Mouse (Mus musculus): ENCODE results near the gene Wdfy2.

Gene Wdfy2

GRCm38 (mm10) chr14:62837641-62838252 lies at the start of gene Wdfy2:
TSS of gene Wdfy2 (plus strand) at chr14:62837678.
- in situ Hi-C loops (cut with MboI): loop anchor here (5.0 kb wide), 1 partner anchor 75 kb away; the partner anchor contains the start of gene Ints6

GRCm38 (mm10) chr14:62789282-62789681 lies 48.2 kb upstream of the Wdfy2 start:
- in situ Hi-C loops (cut with MboI): no loop called here

GRCm38 (mm10) chr14:62795719-62796118 lies 41.8 kb upstream of the Wdfy2 start:
- in situ Hi-C loops (cut with MboI): no loop called here

DNA sequence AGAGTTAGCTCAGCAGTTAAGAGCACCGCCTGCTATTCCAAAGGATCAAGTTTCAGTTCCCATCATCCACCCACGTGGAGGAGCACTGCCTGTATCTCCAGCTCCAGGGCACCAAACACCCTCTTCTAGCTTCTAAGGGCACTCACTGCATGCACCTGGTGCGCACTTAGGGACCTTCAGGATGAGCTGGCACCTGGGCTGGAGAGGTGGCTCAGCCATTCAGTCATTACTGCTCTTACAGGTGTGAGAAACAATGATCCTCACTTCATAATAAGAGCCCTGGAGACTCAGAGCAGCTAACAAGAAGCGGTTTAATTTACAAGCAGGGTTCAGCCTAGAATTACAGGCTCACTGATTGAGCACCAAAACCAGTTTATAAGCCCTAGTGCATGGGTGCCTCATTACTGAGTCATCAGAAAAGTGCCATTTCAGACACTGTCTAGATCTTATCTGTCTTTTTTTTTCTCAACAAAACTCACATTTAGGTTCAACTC lies 38.8 kb upstream of the Wdfy2 start:
- in situ Hi-C loops (cut with MboI): no loop called here

DNA sequence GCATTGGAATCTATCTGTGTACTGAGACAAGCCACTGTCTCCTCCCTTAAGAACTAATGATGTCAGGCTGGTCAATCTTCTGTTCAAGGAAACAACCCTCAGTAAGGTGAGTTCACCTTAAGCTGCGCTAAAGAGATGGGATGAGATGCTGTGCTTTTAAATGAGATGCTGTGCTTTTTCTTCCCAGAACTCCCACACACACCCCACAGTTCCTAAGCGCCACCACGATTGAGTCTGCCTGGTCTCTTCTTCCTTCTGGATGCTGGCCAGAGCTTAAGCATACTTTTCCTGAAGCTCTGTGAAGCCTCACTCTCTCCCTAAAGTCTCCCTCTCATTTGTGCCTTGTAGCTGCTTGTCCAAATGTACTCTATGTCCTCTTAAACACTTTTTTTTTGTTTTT lies 36.7 kb upstream of the Wdfy2 start:
- in situ Hi-C loops (cut with MboI): no loop called here

DNA sequence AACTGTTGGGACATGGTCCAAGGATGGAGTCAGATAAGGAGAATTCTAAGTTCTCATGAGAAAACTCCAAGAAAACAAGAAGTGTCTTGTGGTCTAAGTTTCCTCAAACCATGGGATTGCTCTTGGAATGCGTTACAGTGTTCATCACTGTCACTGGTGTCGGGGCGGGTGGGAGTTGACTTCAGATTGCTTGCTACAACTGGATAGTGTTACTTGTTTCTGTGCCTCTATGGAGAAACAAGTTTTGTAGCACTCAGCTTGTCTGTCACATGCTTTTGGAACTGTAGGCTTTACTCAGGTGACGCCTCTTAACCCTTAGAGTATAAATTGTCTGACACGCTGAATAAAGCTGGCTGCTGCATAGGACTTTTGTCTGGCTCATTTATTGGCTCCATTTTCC lies 34.3 kb upstream of the Wdfy2 start:
- in situ Hi-C loops (cut with MboI): no loop called here

GRCm38 (mm10) chr14:62806921-62807320 lies 30.6 kb upstream of the Wdfy2 start:
- in situ Hi-C loops (cut with MboI): no loop called here

GRCm38 (mm10) chr14:62808661-62809523 lies 28.6 kb upstream of the Wdfy2 start:
- in situ Hi-C loops (cut with MboI): no loop called here

DNA sequence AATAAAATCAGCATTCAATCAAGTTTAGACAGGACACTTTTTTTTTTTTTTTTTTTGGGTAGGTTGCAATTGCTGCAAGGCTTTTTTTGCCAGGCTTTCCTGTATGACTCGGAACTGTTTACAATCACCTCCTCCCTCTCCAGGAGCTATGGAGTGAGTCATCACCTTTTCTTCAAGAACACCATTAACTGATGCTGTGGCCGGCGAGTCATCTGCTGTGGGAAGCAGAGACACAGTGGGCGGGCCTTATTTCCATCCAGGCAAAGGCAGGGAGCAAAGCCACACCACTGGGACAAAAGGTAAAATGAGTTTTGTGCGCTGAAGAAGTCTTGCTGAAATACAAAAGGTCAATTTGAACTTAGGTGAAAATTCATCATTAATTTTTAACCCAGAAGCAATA lies 24.7 kb upstream of the Wdfy2 start:
- in situ Hi-C loops (cut with MboI): no loop called here

- in situ Hi-C loops (cut with MboI): no loop called here
Measured at GRCm38 (mm10) chr14:62814567-62814966, 22.9 kb upstream of the Wdfy2 start.

- in situ Hi-C loops (cut with MboI): no loop called here
Measured at GRCm38 (mm10) chr14:62816827-62817226, 20.7 kb upstream of the Wdfy2 start.

GRCm38 (mm10) chr14:62825575-62826332 lies 11.7 kb upstream of the Wdfy2 start:
- in situ Hi-C loops (cut with MboI): no loop called here

DNA sequence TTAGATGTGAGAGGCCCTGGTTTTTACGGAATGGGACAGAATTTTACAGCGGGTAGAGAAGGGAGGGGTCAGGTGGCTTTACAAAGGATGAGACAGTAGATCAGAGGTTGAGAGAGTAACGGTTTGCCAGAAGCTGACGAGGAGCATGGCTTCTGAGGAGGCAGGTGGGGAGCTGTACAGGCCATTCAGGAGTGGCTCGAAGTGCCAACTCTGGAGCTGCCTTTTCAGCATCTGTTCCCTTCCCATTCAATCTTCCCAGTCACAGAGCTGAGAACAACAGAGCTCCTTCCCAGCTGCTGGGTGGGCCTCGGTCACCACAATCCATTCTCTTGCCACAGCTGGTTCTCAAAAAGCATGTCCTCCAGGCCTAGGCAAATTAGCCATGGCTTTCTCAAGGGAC lies 8.2 kb upstream of the Wdfy2 start:
- in situ Hi-C loops (cut with MboI): no loop called here

- in situ Hi-C loops (cut with MboI): no loop called here
Measured at GRCm38 (mm10) chr14:62831691-62832275, 5.7 kb upstream of the Wdfy2 start.

GRCm38 (mm10) chr14:62833036-62833435 lies 4.4 kb upstream of the Wdfy2 start:
- in situ Hi-C loops (cut with MboI): no loop called here

DNA sequence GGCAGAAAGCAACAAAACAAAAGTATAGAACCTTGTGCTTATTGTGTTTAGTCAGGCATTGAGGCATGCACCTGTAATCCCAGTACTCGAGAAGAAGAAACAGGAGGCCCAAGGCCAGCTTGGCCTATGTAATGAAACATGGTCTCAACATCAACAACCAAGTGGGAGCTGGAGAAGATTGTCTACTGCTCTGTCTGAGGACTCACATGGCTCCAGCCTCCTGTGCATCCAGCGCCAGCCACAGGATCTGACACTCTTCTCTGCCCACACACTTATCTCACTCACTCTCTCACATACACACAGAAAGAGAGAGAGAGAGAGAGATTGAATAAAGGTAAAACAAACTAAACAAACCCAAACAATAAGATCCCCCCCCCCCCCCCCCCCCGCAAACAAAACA lies 3.9 kb upstream of the Wdfy2 start:
- in situ Hi-C loops (cut with MboI): no loop called here

DNA sequence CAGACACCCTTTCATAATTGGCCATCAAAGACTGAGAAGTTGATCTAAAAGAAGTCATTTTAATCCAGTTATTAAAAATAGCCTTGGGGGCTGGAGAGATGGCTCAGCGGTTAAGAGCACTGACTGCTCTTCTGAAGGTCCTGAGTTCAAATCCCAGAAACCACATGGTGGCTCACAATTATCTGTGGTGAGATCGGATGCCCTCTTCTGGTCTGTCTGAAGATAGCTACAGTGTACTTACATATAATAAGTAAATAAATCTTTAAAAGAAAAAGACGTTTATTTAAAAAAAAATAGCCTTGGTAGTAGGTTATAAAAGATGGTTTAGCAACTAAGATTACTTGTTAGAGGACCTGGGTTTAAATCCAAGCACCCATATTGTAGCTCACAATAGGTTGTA lies 1.7 kb upstream of the Wdfy2 start:
- in situ Hi-C loops (cut with MboI): loop anchor here (5.0 kb wide), 1 partner anchor 73 kb away; the partner anchor contains the start of gene Ints6

DNA sequence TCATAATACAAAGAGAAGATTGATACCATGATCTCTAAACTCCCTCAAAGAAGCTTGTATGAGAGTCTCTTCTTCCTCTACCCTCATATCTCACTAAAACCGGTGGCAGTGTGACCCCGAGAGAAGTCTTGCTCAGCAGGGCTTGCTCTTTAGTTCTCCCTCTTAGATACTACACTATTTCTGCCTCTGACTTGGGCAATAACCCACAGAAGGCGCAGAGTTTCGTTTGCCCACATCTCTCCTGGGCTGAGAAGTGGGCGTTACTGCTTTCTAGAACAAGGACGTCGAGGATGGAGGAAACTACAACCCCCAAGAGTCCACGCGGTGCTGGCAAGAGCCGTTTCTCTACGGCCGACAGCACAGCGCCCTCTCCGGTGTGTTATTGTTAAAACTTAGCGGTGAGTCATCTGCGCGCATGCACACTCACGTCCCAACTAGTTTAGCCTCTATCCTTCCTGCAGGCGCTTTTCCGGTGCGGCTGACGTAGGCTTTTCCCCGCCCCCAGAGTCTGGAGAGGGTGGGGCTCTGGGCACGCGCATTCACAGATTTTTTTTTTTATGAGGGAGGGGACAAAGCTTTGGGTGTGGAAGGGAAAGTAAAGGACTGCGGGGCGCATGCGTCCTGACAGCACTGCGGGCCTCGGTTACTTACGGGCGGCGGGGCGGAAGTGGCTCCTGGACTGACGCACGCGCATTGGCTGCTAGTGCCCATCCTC lies 395 bp upstream of the Wdfy2 start:
- in situ Hi-C loops (cut with MboI): loop anchor here (5.0 kb wide), 1 partner anchor 75 kb away; the partner anchor contains the start of gene Ints6

DNA sequence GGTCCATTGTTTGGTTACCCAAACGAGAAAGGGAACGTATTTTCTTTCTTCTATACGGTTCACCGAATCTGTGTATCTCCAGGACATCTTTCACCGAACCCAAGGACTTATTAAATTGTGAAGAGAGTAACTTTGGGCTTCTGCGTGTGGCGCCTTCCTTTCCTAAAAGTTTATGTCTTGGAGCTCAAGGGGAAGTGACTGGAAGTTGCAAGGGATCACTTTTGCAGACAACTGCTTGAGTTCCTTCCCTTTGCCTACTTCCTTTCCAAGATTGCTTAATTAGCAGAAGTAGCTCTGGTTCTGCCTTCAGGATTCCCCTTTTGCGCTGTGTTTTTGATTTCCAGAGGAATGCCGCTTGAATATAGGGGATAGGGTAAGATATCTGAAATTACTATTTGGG lies 858 bp downstream of the Wdfy2 start:
- in situ Hi-C loops (cut with MboI): loop anchor here (5.0 kb wide), 1 partner anchor 76 kb away; the partner anchor contains the start of gene Ints6

DNA sequence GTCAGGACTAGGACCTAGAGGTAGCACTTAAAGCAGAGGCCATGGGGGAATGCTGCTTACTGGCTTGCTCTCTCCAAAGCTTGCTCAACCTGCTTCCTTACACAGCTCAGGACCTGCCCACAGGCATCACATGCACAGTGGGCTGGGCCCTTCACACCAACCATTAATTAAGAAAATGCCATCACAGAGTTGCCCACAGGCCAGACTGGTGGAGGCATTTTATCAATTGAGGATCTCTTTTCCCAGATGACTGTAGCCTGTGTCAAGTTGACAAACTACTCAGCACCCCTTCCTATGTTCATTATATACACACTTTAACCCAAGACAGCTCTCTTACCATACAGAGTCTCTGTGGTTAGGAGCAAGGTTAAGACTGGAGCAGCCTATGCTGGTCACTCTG lies 4.2 kb downstream of the Wdfy2 start:
- in situ Hi-C loops (cut with MboI): no loop called here

DNA sequence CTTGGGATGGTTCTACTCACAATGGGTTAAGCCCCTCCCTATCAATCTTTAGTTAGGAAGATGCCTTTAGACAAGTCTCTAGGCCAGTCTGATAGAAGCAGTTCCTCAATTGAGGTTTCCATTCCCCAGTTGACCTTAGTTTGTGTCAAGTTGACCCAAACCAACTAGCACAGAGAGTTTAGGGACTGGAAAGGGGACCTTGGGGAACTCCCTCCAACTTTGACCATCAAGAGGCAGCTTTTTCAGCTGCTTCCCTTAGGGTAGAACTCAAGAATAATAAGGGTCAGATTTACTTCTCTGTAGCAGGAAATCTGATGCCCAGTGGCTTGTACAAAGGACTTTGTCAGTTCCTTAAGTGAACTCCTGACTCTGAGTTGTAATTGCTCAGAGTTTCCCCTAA lies 5.0 kb downstream of the Wdfy2 start:
- in situ Hi-C loops (cut with MboI): no loop called here

All from mature B cell (primary cell).